In the genomic region with DNA sequence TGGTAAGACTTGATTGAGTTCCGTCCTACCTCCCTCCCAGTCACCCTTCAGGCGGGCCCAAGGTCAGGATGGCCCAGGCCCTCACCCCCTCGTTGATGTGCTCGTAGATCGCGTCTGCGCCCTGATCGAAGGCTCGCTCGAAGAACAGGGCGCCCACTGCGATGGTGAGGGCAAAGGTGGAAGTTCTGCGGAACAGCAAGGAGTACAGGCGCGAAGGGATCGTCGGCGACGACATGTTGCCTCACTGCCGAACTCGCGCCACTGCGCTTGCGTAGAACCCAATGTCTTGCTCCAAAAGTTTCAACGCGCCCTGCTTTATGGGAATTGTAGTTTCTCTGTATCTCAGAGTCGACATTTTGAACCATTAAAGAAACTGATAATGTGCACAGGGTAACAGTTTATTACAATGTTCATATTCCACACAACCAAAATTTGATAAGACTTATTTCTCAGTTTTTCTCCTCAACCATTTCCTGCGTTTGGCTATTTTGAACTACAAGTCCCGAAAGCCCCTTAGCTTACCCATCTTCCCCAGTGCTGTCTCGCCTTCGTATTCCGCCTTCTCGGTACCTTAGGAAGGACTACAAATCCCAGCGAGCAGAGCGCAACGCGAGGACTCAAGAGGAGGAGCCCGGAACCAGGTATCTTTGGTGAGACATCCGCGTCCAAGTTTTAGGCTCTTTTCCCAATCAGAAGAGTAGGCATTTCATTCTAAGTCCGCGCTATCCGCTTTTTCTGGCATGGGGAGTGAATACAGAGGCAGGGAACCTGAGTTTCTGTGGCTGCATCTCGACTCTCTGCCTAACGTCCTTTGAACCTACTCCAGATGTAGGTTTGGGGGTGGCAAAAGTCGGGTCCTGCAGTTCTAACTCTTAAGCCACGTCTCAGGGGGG, we compare ENCODE assay signal across 8 mouse cellular contexts. TPM values are rescaled to one million over a fixed set of nuclear protein-coding genes. Genes with fewer than 3 reads are reported as not detected.
DNase-seq lines count a peak whose midpoint lies in the region; ATAC-seq and TF ChIP-seq lines count a peak whose summit lies in the region.

A gene (minus strand): TSS at position 271 of the 893 bp plus-strand sequence.
A gene (plus strand): TSS at position 607 of the 893 bp plus-strand sequence.

- no peak for TF ChIP-seq CTCF in lung, postnatal 0 days (IDR thresholded peaks at IDR 0.05)

- H3K9ac ChIP-seq in lung, postnatal 0 days (replicated peaks; ENCODE audit: low read depth), result peak within 1 kb of the TSS; percentile 79

- ATAC-seq in frontal cortex, adult (ENCODE audit: low TSS enrichment), result peak; percentile 99
- ATAC-seq in lung, postnatal 0 days, result peak; percentile 98

- WGBS in hindbrain, embryonic 10.5 days, result under 1% methylated on average over 47 of the region's 47 CpGs
- WGBS in lung, postnatal 0 days, result under 1% methylated on average over 47 of the region's 47 CpGs

- peak; percentile 98 for DNase-seq in MN1 (ENCODE audit: low spot score)
- peak; percentile 96 for DNase-seq in cerebellum, adult 9-10 months
- peak; percentile 91 for DNase-seq in hindbrain, embryonic 10.5 days (ENCODE audit: low spot score)
- peak; percentile 96 for DNase-seq in layer of hippocampus, adult 9-11 months
- DNase-seq in lung, postnatal 0 days (ENCODE audit: low spot score), result peak; percentile 98
- peak; percentile 85 for DNase-seq in ovary, postnatal 14 days (ENCODE audit: low spot score)
- peak; percentile 93 for DNase-seq in thymus, postnatal 14 days

- H3K4me1 ChIP-seq in hindbrain, embryonic 10.5 days (replicated peaks), result peaks cover 18% of the 10 kb centered on the region
- H3K4me1 ChIP-seq in lung, postnatal 0 days (ENCODE audit: insufficient read depth, low read depth, low read length), result peaks cover 5% of the 10 kb centered on the region; the same call in 1 of the 2 replicates

- peak within 1 kb of the TSS; percentile 72 for H3K4me2 ChIP-seq in lung, postnatal 0 days (replicated peaks; ENCODE audit: low read depth, low read length)

- peak within 1 kb of the TSS; percentile 87 for H3K27ac ChIP-seq in hindbrain, embryonic 10.5 days
- peak within 1 kb of the TSS; percentile 34 for H3K27ac ChIP-seq in lung, postnatal 0 days (ENCODE audit: low read length)

- peaks cover 33% of the 10 kb centered on the region for H3K36me3 ChIP-seq in hindbrain, embryonic 10.5 days
- no peaks in the 10 kb centered on the region for H3K36me3 ChIP-seq in lung, postnatal 0 days (ENCODE audit: insufficient read depth, low read length)

- H3K9me3 ChIP-seq in hindbrain, embryonic 10.5 days, result no peaks in the 10 kb centered on the region
- no peaks in the 10 kb centered on the region for H3K9me3 ChIP-seq in lung, postnatal 0 days (ENCODE audit: low read length)

- TF ChIP-seq EP300 in lung, postnatal 0 days (IDR thresholded peaks at IDR 0.05), result no peak

- H3K4me3 ChIP-seq in hindbrain, embryonic 10.5 days, result peak within 1 kb of the TSS; percentile 68
- H3K4me3 ChIP-seq in lung, postnatal 0 days (ENCODE audit: low read depth, low read length), result peak within 1 kb of the TSS; percentile 67

- H3K27me3 ChIP-seq in hindbrain, embryonic 10.5 days (ENCODE audit: insufficient read depth, poor library complexity, severe bottlenecking), result no peaks in the 10 kb centered on the region
- no peaks in the 10 kb centered on the region for H3K27me3 ChIP-seq in lung, postnatal 0 days (replicated peaks; ENCODE audit: insufficient read depth, low read length)

RNA-seq across cellular contexts. Expression of the first gene that starts in this region (rescaled TPM):
- polyA plus RNA-seq in hindbrain, embryonic 10.5 days (2016; fragmentation: Nextera tagmentation; extraction: Ambion mirVana), result 696 and 709 TPM in 2 replicates
- polyA plus RNA-seq in lung, postnatal 0 days (2015; fragmentation: Nextera tagmentation; extraction: Ambion mirVana), result 723 and 783 TPM in 2 replicates

RNA-seq across cellular contexts. Expression of the second gene that starts in this region (rescaled TPM):
- 84.0 and 104 TPM in 2 replicates for polyA plus RNA-seq in hindbrain, embryonic 10.5 days (2016; fragmentation: Nextera tagmentation; extraction: Ambion mirVana)
- polyA plus RNA-seq in lung, postnatal 0 days (2015; fragmentation: Nextera tagmentation; extraction: Ambion mirVana), result 63.7 and 67.2 TPM in 2 replicates

Comparison
In these comparisons a context has a peak if more than half of its experiments do, and no peak if none do; other contexts are left out.
1. Peak in every context shown above with its lines: DNase-seq, ATAC-seq, H3K4me3 ChIP-seq and H3K27ac ChIP-seq.